Mouse (Mus musculus): ENCODE measurements around the gene Ahsg.

The Ahsg gene

DNA sequence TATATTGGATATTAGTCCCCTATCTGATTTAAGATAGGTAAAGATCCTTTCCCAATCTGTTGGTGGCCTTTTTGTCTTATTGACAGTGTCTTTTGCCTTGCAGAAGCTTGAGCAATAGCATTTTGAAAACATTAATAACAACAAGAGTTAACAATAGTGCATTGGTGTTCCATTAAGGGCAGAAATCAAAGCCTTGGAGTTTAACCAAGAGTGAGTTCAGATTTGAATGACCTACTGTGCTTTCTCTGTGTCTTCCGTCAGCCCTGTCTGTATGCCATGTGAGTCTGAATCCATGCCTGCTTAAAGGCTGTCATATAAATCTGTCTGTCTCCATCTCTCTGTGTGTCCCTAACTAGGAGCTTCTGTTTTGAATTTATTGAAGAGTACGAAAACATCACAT, 56.3 kb downstream of the Ahsg start:
- DNase-seq: no peak
